Mouse (Mus musculus): ENCODE data around the gene Olfr1501.
"Not testable (repeated sequence)": the region's sequence is repeated elsewhere in the genome, so short reads cannot be mapped to it uniquely, and the experiment has no call there.

- TF ChIP-seq CTCF, POLR2A (IDR thresholded peaks at IDR 0.05; ENCODE audit: insufficient read depth, low read depth, low read length): not testable (repeated sequence)
Observed at GRCm38 (mm10) chr19:13850592-13850991, at the start of gene Olfr1501.

Measured in olfactory bulb, adult 2 months (tissue).